Mouse (Mus musculus) embryonic facial prominence, embryonic 11.5 days (tissue): ENCODE results near the gene Tead3. TPM values are rescaled to one million over a fixed set of nuclear protein-coding genes. Genes with fewer than 3 reads are reported as not detected.
A peak's percentile ranks its signal among the peaks of the same experiment; 100 is the strongest.

Source experiments
- ATAC-seq: fragments of 200-750 bp; cut with Nextera tagmentation; replicated peaks from 2 replicates; pipeline ENCODE4 v1.8.0; 2017; ENCODE audit warnings: low read depth; ENCODE audit not compliant: insufficient number of reproducible peaks, low FRiP score, low TSS enrichment
- DNase-seq: peaks from one replicate; pipeline ENCODE4 v3.0.0-alpha.2; 2015; ENCODE audit warnings: low spot score
- H3K27ac ChIP-seq: fragments of 300-500 bp; sonication (generic); replicated peaks from 2 replicates; pipeline ENCODE4 v1.5.1; 2014; ENCODE audit warnings: mild to moderate bottlenecking, low read depth, low read length, control low read depth
- H3K27me3 ChIP-seq: fragments of 300-500 bp; sonication (generic); 2 replicates; pipeline ENCODE4 v1.6.1; 2014; ENCODE audit warnings: mild to moderate bottlenecking, low read length, moderate library complexity, mixed read lengths; ENCODE audit not compliant: control insufficient read depth, insufficient read depth
- H3K36me3 ChIP-seq: fragments of 300-500 bp; sonication (generic); replicated peaks from 2 replicates; pipeline ENCODE4 v1.6.1; 2014; ENCODE audit warnings: low read depth, mild to moderate bottlenecking, low read length, moderate library complexity, mixed read lengths; ENCODE audit not compliant: control insufficient read depth, insufficient read depth
- H3K4me1 ChIP-seq: fragments of 300-500 bp; sonication (generic); 2 replicates; pipeline ENCODE4 v1.6.1; 2014; ENCODE audit warnings: low read length, mixed read lengths; ENCODE audit not compliant: control insufficient read depth, insufficient read depth
- H3K4me2 ChIP-seq: fragments of 300-500 bp; sonication (generic); 2 replicates; pipeline ENCODE4 v1.6.1; 2014; ENCODE audit warnings: low read depth, mild to moderate bottlenecking, control low read depth, low read length, moderate library complexity
- H3K4me3 ChIP-seq: fragments of 300-500 bp; sonication (generic); 2 replicates; pipeline ENCODE4 v1.5.1; 2014; ENCODE audit warnings: low read depth, low read length, control low read depth
- H3K9ac ChIP-seq: fragments of 300-500 bp; sonication (generic); replicated peaks from 2 replicates; pipeline ENCODE4 v1.6.1; 2014; ENCODE audit warnings: mild to moderate bottlenecking, control low read depth, low read length
- H3K9me3 ChIP-seq: fragments of 300-500 bp; sonication (generic); replicated peaks from 2 replicates; pipeline ENCODE4 v1.6.1; 2016; ENCODE audit warnings: mild to moderate bottlenecking, low read length, inconsistent platforms, mixed read lengths; ENCODE audit not compliant: control insufficient read depth
- WGBS: fragments of 180-500 bp; shearing (Covaris S2); extraction: QIAGEN DNeasy Blood & Tissue Kit; methylation state at CpG from one replicate; pipeline ENCODE4 v1.1.7; 2014; 5-methylcytosine and 5-hydroxymethylcytosine counted together
- polyA plus RNA-seq: library from polyadenylated mRNA; unstranded; fragments of >200 nt; fragmentation: Nextera tagmentation; extraction: Ambion mirVana; gene quantifications from 2 replicates; pipeline ENCODE4 v1.2.1, GENCODE M21; 2014

The Tead3 gene
- 8.6 and 9.0 TPM in 2 replicates for polyA plus RNA-seq

GRCm38 (mm10) chr17:28350466-28351352, at the start of gene Tead3:
TSS of gene Tead3 (minus strand) at chr17:28350817.
- Histone ChIP-seq H3K4me1 (peaks cover 14% of the 10 kb centered on the region), H3K9me3 (no peaks in the 10 kb centered on the region), H3K9ac (peak within 1 kb of the TSS; percentile 95), H3K4me2 (peak within 1 kb of the TSS; percentile 82), H3K27me3 (no peaks in the 10 kb centered on the region; the same call in 1 of the 2 replicates), H3K36me3 (no peaks in the 10 kb centered on the region), H3K27ac (peak within 1 kb of the TSS; percentile 96), H3K4me3 (peak within 1 kb of the TSS; percentile 90)
- ATAC-seq: peak; percentile 83
- peak; percentile 89 for DNase-seq
- WGBS: 1% methylated on average over 45 of the region's 73 CpGs

DNA sequence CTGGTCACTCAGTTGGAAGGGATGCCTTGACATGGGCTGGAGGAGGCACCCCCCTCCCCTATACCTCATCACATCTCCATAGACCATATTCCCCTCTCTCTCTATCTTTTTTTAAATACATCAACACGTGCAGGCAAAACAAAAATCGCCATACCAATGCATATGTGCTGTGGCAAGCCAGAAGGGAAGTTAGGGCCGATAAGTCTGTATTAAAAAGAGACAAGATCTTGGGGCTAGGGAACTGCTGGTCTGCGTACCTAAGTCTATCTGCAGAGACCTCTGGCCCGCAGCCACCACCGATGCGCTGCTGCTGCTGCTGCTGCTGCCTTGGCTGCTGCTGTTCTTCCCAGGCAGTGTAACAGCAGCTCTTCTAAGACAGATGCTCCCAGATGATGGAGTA, 44.4 kb upstream of the Tead3 start:
- Histone ChIP-seq H3K4me2 (no peak overlapping the region), H3K27ac (no peak overlapping the region), H3K36me3 (peaks cover 2% of the 10 kb centered on the region; the same call in 1 of the 2 replicates), H3K4me1 (peaks cover 7% of the 10 kb centered on the region), H3K9me3 (no peaks in the 10 kb centered on the region), H3K4me3 (no peak overlapping the region), H3K9ac (no peak overlapping the region), H3K27me3 (no peaks in the 10 kb centered on the region)
- DNase-seq: no peak
- 89% methylated on average over 7 of the region's 7 CpGs for WGBS
- no peak for ATAC-seq

- H3K9ac ChIP-seq: no peak overlapping the region
- H3K4me3 ChIP-seq: no peak overlapping the region
- ATAC-seq (no peak), DNase-seq (no peak)
- no peaks in the 10 kb centered on the region for H3K9me3 ChIP-seq
- peaks cover 7% of the 10 kb centered on the region for H3K4me1 ChIP-seq
- no peaks in the 10 kb centered on the region for H3K27me3 ChIP-seq
- H3K36me3 ChIP-seq: peaks cover 2% of the 10 kb centered on the region; the same call in 1 of the 2 replicates
- H3K27ac ChIP-seq: no peak overlapping the region
- no peak overlapping the region for H3K4me2 ChIP-seq
- WGBS: 76% methylated on average over 15 of the region's 15 CpGs
Observed at GRCm38 (mm10) chr17:28394051-28394765, 43.6 kb upstream of the Tead3 start.

- H3K27me3 ChIP-seq: no peaks in the 10 kb centered on the region; the same call in 1 of the 2 replicates
- 0 out of 2 replicates have a peak overlapping the region, but pooled peaks have one; percentile 13 for H3K27ac ChIP-seq
- WGBS: 5% methylated on average over 23 of the region's 25 CpGs
- H3K4me2 ChIP-seq: peak overlapping the region; percentile 27
- ATAC-seq (no peak), DNase-seq (peak; percentile 33)
- no peaks in the 10 kb centered on the region for H3K36me3 ChIP-seq
- H3K4me1 ChIP-seq: peaks cover 7% of the 10 kb centered on the region
- no peaks in the 10 kb centered on the region for H3K9me3 ChIP-seq
- peak overlapping the region; percentile 13 for H3K9ac ChIP-seq
- H3K4me3 ChIP-seq: no peak overlapping the region
Observed at GRCm38 (mm10) chr17:28391568-28392432, 41.2 kb upstream of the Tead3 start.

GRCm38 (mm10) chr17:28388534-28388933, 37.9 kb upstream of the Tead3 start:
- no peaks in the 10 kb centered on the region for H3K36me3 ChIP-seq
- no peak overlapping the region for H3K4me3 ChIP-seq
- H3K9me3 ChIP-seq: no peaks in the 10 kb centered on the region
- H3K9ac ChIP-seq: no peak overlapping the region
- H3K27ac ChIP-seq: no peak overlapping the region
- peaks cover 5% of the 10 kb centered on the region for H3K27me3 ChIP-seq
- DNase-seq: no peak
- H3K4me1 ChIP-seq: peaks cover 7% of the 10 kb centered on the region
- 84% methylated on average over 3 of the region's 3 CpGs for WGBS
- ATAC-seq: no peak
- no peak overlapping the region for H3K4me2 ChIP-seq

DNA sequence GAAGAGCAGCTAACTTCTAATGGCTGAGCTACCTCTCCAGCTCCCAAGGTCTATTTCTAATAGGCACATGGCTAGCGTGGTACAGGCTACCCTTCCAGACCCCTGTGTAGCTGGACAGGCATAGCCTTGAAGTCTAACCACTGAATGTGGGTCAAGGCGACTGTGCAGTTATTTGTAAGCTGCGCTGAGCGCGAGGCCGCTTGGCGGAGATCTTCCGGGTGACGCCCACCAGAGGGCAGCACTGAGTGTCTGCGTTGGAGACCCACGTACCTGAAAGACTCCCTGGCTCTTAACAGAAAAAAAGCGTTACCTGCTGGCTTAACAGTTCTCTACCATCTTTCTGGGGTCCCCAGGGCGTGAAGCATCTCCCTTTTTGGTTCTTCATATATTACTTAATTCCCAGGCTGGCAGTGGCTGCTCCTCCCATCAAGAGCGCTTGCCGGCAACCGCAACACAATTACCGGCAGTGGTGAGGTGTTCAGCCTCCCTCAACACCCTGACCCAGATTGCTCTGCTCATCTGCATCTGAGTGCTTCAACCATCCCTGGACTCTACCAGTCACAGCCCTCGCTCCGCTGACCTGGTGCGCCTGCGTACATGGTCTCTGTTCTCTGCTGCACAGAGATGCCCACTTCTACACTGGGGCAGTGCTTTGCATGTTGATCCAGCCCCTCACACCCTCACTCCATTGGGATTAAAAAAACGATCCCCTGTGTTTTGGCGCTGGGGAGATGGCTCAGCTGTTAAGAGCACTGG, 35.7 kb upstream of the Tead3 start:
- H3K9me3 ChIP-seq: no peaks in the 10 kb centered on the region
- H3K9ac ChIP-seq: no peak overlapping the region
- no peak overlapping the region for H3K4me3 ChIP-seq
- H3K4me2 ChIP-seq: peak overlapping the region; percentile 30; the same call in 1 of the 2 replicates
- peak; percentile 92 for DNase-seq
- ATAC-seq: peak; percentile 18; the same call in 1 of the 2 replicates
- H3K4me1 ChIP-seq: no peaks in the 10 kb centered on the region
- WGBS: 6% methylated on average over 23 of the region's 23 CpGs
- H3K36me3 ChIP-seq: no peaks in the 10 kb centered on the region
- no peak overlapping the region for H3K27ac ChIP-seq
- H3K27me3 ChIP-seq: peaks cover 5% of the 10 kb centered on the region

DNA sequence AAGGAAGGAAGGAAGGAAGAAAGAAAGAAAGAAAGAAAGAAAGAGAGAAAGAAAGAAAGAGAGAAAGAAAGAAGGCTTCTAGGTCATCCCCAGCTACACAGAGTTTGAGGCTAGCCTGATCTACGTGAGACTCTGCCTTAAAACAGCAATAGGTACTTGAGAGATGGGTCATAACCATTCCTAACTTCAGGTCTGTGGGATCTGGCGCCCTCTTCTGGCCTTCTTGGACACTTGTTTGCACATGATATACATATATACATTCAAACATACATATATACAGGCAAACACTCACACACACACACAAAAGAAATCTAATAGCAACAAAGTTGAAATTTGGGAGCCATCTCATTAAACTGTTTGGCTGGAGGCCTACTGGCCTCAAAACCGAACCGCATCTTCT, 33.7 kb upstream of the Tead3 start:
- Histone ChIP-seq H3K9me3 (no peaks in the 10 kb centered on the region), H3K4me1 (no peaks in the 10 kb centered on the region), H3K4me3 (no peak overlapping the region), H3K4me2 (no peak overlapping the region), H3K27ac (no peak overlapping the region), H3K9ac (no peak overlapping the region), H3K27me3 (peaks cover 5% of the 10 kb centered on the region), H3K36me3 (no peaks in the 10 kb centered on the region)
- WGBS: 64% methylated on average over 4 of the region's 4 CpGs
- no peak for ATAC-seq
- DNase-seq: peak; percentile 41
